Mouse (Mus musculus) left cerebral cortex, postnatal 36 days (tissue): Measurements from ENCODE around the gene Kdm5b. TPM values are rescaled to one million over a fixed set of nuclear protein-coding genes. Genes with fewer than 3 reads are reported as not detected.

ENCODE experiments used
- total RNA-seq, 2 experiments: library from RNA; stranded (reverse); gene quantifications; 2 replicates each; pipeline ENCODE4 v1.2.3; 2021

Gene Kdm5b
- total RNA-seq, 2 experiments from 2014 or later = 57.7 to 67.6 TPM

Other genes starting within 250 kb of the Kdm5b start
- 10 to 100 TPM; 48.4 to 49.5 TPM for gene Ppfia4, start 227.2 kb upstream of the Kdm5b start, total RNA-seq
- gene Tmem183a, start 198.2 kb upstream of the Kdm5b start, total RNA-seq = 10 to 100 TPM; 80.1 to 87.0 TPM
- gene 4933406M09Rik, start 174.2 kb upstream of the Kdm5b start, total RNA-seq = not detected
- gene Cyb5r1, start 154.6 kb upstream of the Kdm5b start, total RNA-seq = 10 to 100 TPM; 18.9 to 19.9 TPM
- 10 to 100 TPM; 60.2 to 62.8 TPM for gene Adipor1, start 144.8 kb upstream of the Kdm5b start, total RNA-seq
- 10 to 100 TPM; 36.4 to 37.1 TPM for gene Klhl12, start 104.6 kb upstream of the Kdm5b start, total RNA-seq
- 10 to 100 TPM; 26.1 to 29.5 TPM for gene Rabif, start 65.5 kb upstream of the Kdm5b start, total RNA-seq
- gene Mgat4e, start 10.5 kb upstream of the Kdm5b start, total RNA-seq = not detected
- 10 to 100 TPM; 49.4 to 71.5 TPM for gene Syt2, start 86.5 kb downstream of the Kdm5b start, total RNA-seq